Mouse (Mus musculus) lung, postnatal 0 days (tissue): ENCODE measurements around the gene Apoa2.

ENCODE experiments used
- CTCF ChIP-seq: IDR thresholded peaks from 2 replicates; pipeline ENCODE4 v1.5.1; 2016; ENCODE audit warnings: antibody characterized with exemption, mild to moderate bottlenecking
- EP300 ChIP-seq: IDR thresholded peaks from 2 replicates; pipeline ENCODE4 v1.6.1; 2016; ENCODE audit warnings: antibody characterized with exemption, mild to moderate bottlenecking, control low read depth

GRCm38 (mm10) chr1:171179487-171180171, 45.2 kb upstream of the Apoa2 start:
- TF ChIP-seq EP300 (no peak), CTCF (no peak)
